Mouse (Mus musculus): ENCODE data around the gene Ddx19b. TPM values are rescaled to one million over a fixed set of nuclear protein-coding genes. Genes with fewer than 3 reads are reported as not detected.

The Ddx19b gene
- total and polyA plus RNA-seq, 3 experiments, result 12.6 to 14.4 (median 13.5) TPM

DNA sequence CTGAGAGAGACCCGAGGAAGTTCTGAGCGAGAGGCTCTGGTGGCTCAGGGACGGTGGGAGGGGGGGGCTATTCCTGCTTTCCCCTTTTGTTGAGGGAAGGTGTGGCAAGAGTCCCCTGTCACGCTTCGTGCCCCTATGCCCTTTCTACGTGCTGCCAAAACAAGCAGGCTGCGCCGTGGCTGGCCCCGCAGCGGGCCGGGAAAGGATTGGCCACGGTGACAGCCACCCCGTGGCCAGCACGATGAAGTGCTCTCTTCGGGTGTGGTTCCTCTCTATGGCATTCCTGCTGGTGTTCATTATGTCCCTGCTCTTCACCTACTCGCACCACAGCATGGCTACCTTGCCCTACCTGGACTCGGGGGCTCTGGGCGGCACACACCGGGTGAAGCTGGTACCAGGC is 74.1 kb downstream of the Ddx19b start:
- in situ Hi-C loops (cut with MboI; ENCODE audit: low pct_ligation_motif_present, low pct_unique_long_range_greater_than_20kb, low sequenced_read_pairs) (no loop called here), dilution Hi-C loops (cut with MboI; ENCODE audit: extremely low pct_ligation_motif_present, extremely low pct_unique_long_range_greater_than_20kb, low sequenced_read_pairs) (no loop called here)
- Histone ChIP-seq H3K4me1 (ENCODE audit: control insufficient read depth in 1 of 2, insufficient read depth in 2 of 2) (peaks cover 12 to 45% of the 10 kb centered on the region in 2 experiments), H3K27me3 (replicated peaks) (no peaks in the 10 kb centered on the region), H3K36me3 (replicated peaks in 1 of 2; ENCODE audit: control insufficient read depth in 1 of 2, insufficient read depth in 1 of 2, low read length in 1 of 2) (peaks cover 56 to 78% of the 10 kb centered on the region in 2 experiments), H3K9me3 (replicated peaks; ENCODE audit: low read length) (peaks cover 2% of the 10 kb centered on the region), H3K27ac (ENCODE audit: insufficient read depth, low read depth) (no peak overlapping the region), H3K79me2 (replicated peaks; ENCODE audit: control insufficient read depth, extremely low read depth, insufficient read depth, poor library complexity, severe bottlenecking) (peaks cover 20% of the 10 kb centered on the region), H3K9ac (ENCODE audit: insufficient read depth, low read depth) (no peak overlapping the region), H3K4me3 (replicated peaks in 1 of 3; ENCODE audit: low read depth in 2 of 3, low read length in 2 of 3, poor library complexity in 1 of 3) (no peak overlapping the region), H3K4me2 (ENCODE audit: insufficient read depth, low read depth, poor library complexity, severe bottlenecking) (no peak overlapping the region)
- TF ChIP-seq TCF12 (IDR thresholded peaks at IDR 0.05; ENCODE audit: low read depth, low read length) (no peak), EP300 (IDR thresholded peaks at IDR 0.05; ENCODE audit: low read length) (no peak), ETS1 (conservative IDR thresholded peaks at IDR 0.05; ENCODE audit: low read depth, low read length) (no peak), ZKSCAN1 (IDR thresholded peaks at IDR 0.05; ENCODE audit: borderline replicate concordance, low read depth, low read length) (no peak), MEF2A (IDR thresholded peaks at IDR 0.05; ENCODE audit: borderline replicate concordance, low read depth, low read length) (no peak), GABPA (IDR thresholded peaks at IDR 0.05; ENCODE audit: insufficient replicate concordance, low read depth, low read length) (no peak), E2F4 (IDR thresholded peaks at IDR 0.05; ENCODE audit: insufficient replicate concordance, low read depth, low read length) (no peak), ZNF384 (IDR thresholded peaks at IDR 0.05; ENCODE audit: low read depth, low read length) (no peak), IRF4 (IDR thresholded peaks at IDR 0.05; ENCODE audit: low read depth, low read length) (no peak), MYC (IDR thresholded peaks at IDR 0.05; ENCODE audit: low read depth, low read length) (no peak)
- DNase-seq (ENCODE audit: extremely low read depth), result no peak

DNA sequence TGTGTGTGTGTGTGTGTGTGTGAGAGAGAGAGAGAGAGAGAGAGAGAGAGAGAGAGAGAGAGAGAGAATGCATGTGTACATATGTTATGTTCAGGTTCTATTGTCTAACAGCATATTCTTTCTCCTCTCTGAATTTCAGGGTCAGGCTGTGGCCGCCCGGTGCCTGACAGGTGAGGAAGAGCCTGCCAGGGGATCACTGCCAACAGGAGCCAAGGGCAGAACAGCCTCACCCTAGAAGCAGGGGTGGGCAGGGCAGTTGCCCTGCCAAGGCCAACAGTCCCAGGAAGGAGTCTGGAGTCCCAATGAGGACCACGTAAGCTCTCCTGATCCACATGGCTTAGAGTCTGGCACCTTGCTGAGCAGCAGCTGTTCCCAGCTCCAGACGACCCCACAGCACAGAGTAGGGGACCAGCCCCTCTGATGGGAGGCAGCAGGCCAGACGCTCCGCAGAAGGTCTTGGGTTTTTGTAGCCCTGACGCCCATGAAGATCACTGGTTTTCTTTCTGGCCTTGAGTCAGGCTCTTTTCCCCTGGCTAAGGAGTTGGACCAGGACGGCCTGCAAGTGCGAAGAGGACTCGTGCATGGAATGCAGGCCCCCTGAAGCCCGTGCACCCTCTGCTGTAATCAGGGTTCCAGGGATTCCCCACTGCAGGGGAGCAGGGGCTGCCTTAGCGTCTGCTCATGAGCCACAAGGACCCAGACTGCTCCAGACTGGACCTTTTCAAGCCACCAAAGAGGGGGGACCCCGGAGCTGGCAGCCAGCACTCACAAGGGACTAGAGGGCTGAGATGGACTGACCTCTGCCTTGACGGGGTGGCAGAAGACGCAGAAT is 74.7 kb downstream of the Ddx19b start:
- in situ Hi-C loops (cut with MboI; ENCODE audit: low pct_ligation_motif_present, low pct_unique_long_range_greater_than_20kb, low sequenced_read_pairs), result no loop called here
- H3K9ac ChIP-seq (ENCODE audit: insufficient read depth, low read depth), result no peak overlapping the region
- no peak for DNase-seq (ENCODE audit: extremely low read depth)
- no peak overlapping the region for H3K4me2 ChIP-seq (ENCODE audit: insufficient read depth, low read depth, poor library complexity, severe bottlenecking)
- no peak for TF ChIP-seq JUN (IDR thresholded peaks at IDR 0.05; ENCODE audit: insufficient read depth, low read depth, low read length)
- TF ChIP-seq MXI1 (IDR thresholded peaks at IDR 0.05; ENCODE audit: low read depth, low read length), result no peak
- no peak for TF ChIP-seq IRF4 (IDR thresholded peaks at IDR 0.05; ENCODE audit: low read depth, low read length)
- TF ChIP-seq ZNF384 (IDR thresholded peaks at IDR 0.05; ENCODE audit: low read depth, low read length), result no peak
- no peak for TF ChIP-seq PAX5 (IDR thresholded peaks at IDR 0.05; ENCODE audit: low read length)
- TF ChIP-seq MAFK (IDR thresholded peaks at IDR 0.05; ENCODE audit: insufficient replicate concordance, low read length), result no peak
- no peak for TF ChIP-seq RCOR1 (conservative IDR thresholded peaks at IDR 0.05; ENCODE audit: low read depth, low read length)
- no peak for TF ChIP-seq USF1 (IDR thresholded peaks at IDR 0.05; ENCODE audit: low read depth, low read length)
- H3K79me2 ChIP-seq (replicated peaks; ENCODE audit: control insufficient read depth, extremely low read depth, insufficient read depth, poor library complexity, severe bottlenecking), result peaks cover 25% of the 10 kb centered on the region
- H3K27me3 ChIP-seq (replicated peaks), result no peaks in the 10 kb centered on the region
- H3K27ac ChIP-seq (ENCODE audit: insufficient read depth, low read depth), result no peak overlapping the region
- H3K36me3 ChIP-seq (replicated peaks in 1 of 2; ENCODE audit: control insufficient read depth in 1 of 2, insufficient read depth in 1 of 2, low read length in 1 of 2), result peaks cover 52 to 78% of the 10 kb centered on the region in 2 experiments
- H3K4me3 ChIP-seq (replicated peaks in 1 of 3; ENCODE audit: low read depth in 2 of 3, low read length in 2 of 3, poor library complexity in 1 of 3), result no peak overlapping the region
- dilution Hi-C loops (cut with MboI; ENCODE audit: extremely low pct_ligation_motif_present, extremely low pct_unique_long_range_greater_than_20kb, low sequenced_read_pairs), result no loop called here
- peaks cover 2% of the 10 kb centered on the region for H3K9me3 ChIP-seq (replicated peaks; ENCODE audit: low read length)
- H3K4me1 ChIP-seq (ENCODE audit: control insufficient read depth in 1 of 2, insufficient read depth in 2 of 2), result peaks cover 14 to 51% of the 10 kb centered on the region in 2 experiments

Measured in CH12.LX (cell line).